Mouse (Mus musculus): ENCODE measurements at regions not wholly inside any gene's neighbourhood (a gene's known extent, or its start where the extent isn't known, plus 50 kb on each side); places are given as distances from the start of the nearest gene placed in this dataset.

- no peak for DNase-seq (ENCODE audit: low spot score)
Observed at GRCm38 (mm10) chr14:46517258-46517657, 126.8 kb upstream of the Bmp4 start.

- no peak for DNase-seq (ENCODE audit: low spot score)
Observed at GRCm38 (mm10) chr14:46516285-46516684, 125.8 kb upstream of the Bmp4 start.

GRCm38 (mm10) chr14:46514262-46514932, 123.9 kb upstream of the Bmp4 start:
- DNase-seq (ENCODE audit: low spot score): no peak

GRCm38 (mm10) chr14:46512118-46512517, 121.6 kb upstream of the Bmp4 start:
- no peak for DNase-seq (ENCODE audit: low spot score)

- DNase-seq (ENCODE audit: low spot score): no peak
Observed at GRCm38 (mm10) chr14:46508871-46509270, 118.4 kb upstream of the Bmp4 start.

GRCm38 (mm10) chr14:46505266-46505665, 114.8 kb upstream of the Bmp4 start:
- DNase-seq (ENCODE audit: low spot score): no peak

- DNase-seq (ENCODE audit: low spot score): no peak
Observed at GRCm38 (mm10) chr14:46491601-46492000, 101.1 kb upstream of the Bmp4 start.

- DNase-seq (ENCODE audit: low spot score): no peak
Observed at GRCm38 (mm10) chr14:46491182-46491581, 100.7 kb upstream of the Bmp4 start.

GRCm38 (mm10) chr14:46487551-46487950, 97.1 kb upstream of the Bmp4 start:
- DNase-seq (ENCODE audit: low spot score): no peak

- DNase-seq (ENCODE audit: low spot score): no peak
Observed at GRCm38 (mm10) chr14:46480396-46480795, 89.9 kb upstream of the Bmp4 start.

GRCm38 (mm10) chr14:46475945-46476344, 85.5 kb upstream of the Bmp4 start:
- DNase-seq (ENCODE audit: low spot score): no peak

- DNase-seq (ENCODE audit: low spot score): no peak
Observed at GRCm38 (mm10) chr14:46462967-46463366, 72.5 kb upstream of the Bmp4 start.

- no peak for DNase-seq (ENCODE audit: low spot score)
Observed at GRCm38 (mm10) chr14:46461960-46462359, 71.5 kb upstream of the Bmp4 start.

GRCm38 (mm10) chr14:46454500-46454899, 64.0 kb upstream of the Bmp4 start:
- no peak for DNase-seq (ENCODE audit: low spot score)

GRCm38 (mm10) chr14:46441696-46442095, 51.2 kb upstream of the Bmp4 start:
- DNase-seq (ENCODE audit: low spot score): no peak

Data from retina, embryonic 14.5 days (tissue).